Mouse (Mus musculus) brown adipose tissue, adult 24 weeks (tissue): ENCODE results near the gene Gm428. TPM values are rescaled to one million over a fixed set of nuclear protein-coding genes. Genes with fewer than 3 reads are reported as not detected.
"Not testable (repeated sequence)": the region's sequence is repeated elsewhere in the genome, so short reads cannot be mapped to it uniquely, and the experiment has no call there.

Experiments
- H3K27ac ChIP-seq: fragments of 200-500 bp; replicated peaks from 2 replicates; pipeline ENCODE4 v1.5.1; 2012; ENCODE audit warnings: low read depth, mild to moderate bottlenecking, low read length
- H3K4me1 ChIP-seq: fragments of 200-500 bp; 2 replicates; pipeline ENCODE4 v1.6.1; 2012; ENCODE audit warnings: low read length, mixed read lengths; ENCODE audit not compliant: control insufficient read depth, insufficient read depth, insufficient read length
- H3K4me3 ChIP-seq: fragments of 200-500 bp; 2 replicates; pipeline ENCODE4 v1.5.1; 2012; ENCODE audit warnings: low read depth, mild to moderate bottlenecking, low read length, moderate library complexity; ENCODE audit not compliant: insufficient read depth
- polyA plus RNA-seq: library from polyadenylated mRNA; stranded (reverse); fragments of >200 nt; gene quantifications from 2 replicates; pipeline ENCODE4 v1.2.4, GENCODE M21; 2012; ENCODE audit not compliant: missing spikeins, insufficient read depth, insufficient read length

The Gm428 gene
- polyA plus RNA-seq: not detected in 2 replicates

DNA sequence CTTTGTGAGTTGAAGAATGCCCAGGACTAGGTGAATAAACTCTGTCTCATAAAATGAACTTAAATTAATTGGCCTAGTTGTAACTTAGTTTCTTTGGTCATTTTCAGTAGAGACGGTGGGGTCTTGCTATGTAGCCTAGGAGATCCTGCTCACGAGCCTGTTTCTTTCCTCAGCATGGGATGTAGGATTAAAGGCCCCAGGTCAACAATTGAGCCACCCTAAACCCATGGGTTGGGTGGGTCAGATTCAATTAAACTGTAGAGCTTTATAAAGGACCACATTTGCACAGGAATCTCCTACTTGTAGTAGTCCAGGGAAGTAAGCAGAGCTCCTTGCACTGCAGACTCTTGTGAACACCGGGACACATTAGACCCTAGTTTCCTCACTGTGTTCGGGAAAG, at the start of gene Gm428:
Gm428 (plus strand) TSS at position 301 of the 400 bp plus-strand sequence.
- H3K4me1 ChIP-seq, H3K4me3 ChIP-seq, H3K27ac ChIP-seq: not testable (repeated sequence)

- H3K27ac ChIP-seq, H3K4me1 ChIP-seq, H3K4me3 ChIP-seq: not testable (repeated sequence)
Observed at GRCm38 (mm10) chr4:73637821-73638220, 45.5 kb upstream of the Gm428 start, which contains the start of gene Gm11236. TSS of gene Gm11236 (plus strand) at chr4:73638121.

DNA sequence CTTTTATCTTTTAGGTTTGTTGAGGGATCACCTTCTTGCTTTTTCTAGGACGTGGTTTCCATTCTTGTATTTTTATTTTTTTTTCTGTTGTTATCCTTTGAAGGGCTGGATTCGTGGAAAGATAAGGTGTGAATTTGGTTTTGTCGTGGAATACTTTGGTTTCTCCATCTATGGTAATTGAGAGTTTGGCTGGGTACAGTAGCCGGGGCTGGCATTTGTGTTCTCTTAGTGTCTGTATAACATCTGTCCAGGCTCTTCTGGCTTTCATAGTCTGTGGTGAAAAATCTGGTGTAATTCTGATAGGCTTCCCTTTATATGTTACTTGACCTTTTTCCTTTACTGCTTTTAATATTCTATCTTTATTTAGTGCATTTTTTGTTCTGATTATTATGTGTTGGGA, 21.5 kb upstream of the Gm428 start:
- not testable (repeated sequence) for H3K27ac ChIP-seq, H3K4me3 ChIP-seq, H3K4me1 ChIP-seq

DNA sequence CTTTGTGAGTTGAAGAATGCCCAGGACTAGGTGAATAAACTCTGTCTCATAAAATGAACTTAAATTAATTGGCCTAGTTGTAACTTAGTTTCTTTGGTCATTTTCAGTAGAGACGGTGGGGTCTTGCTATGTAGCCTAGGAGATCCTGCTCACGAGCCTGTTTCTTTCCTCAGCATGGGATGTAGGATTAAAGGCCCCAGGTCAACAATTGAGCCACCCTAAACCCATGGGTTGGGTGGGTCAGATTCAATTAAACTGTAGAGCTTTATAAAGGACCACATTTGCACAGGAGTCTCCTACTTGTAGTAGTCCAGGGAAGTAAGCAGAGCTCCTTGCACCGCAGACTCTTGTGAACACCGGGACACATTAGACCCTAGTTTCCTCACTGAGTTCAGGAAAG, 15.3 kb upstream of the Gm428 start, which contains the start of gene Gm11239:
Gm11239 (plus strand) TSS at position 301 of the 400 bp plus-strand sequence.
- H3K27ac ChIP-seq, H3K4me1 ChIP-seq, H3K4me3 ChIP-seq: not testable (repeated sequence)

- no peak overlapping the region for H3K27ac ChIP-seq
- no peak overlapping the region for H3K4me3 ChIP-seq
- no peaks in the 10 kb centered on the region for H3K4me1 ChIP-seq
Observed at GRCm38 (mm10) chr4:73718761-73719160, 35.4 kb downstream of the Gm428 start.

GRCm38 (mm10) chr4:73719819-73720218, 36.5 kb downstream of the Gm428 start:
- no peaks in the 10 kb centered on the region for H3K4me1 ChIP-seq
- no peak overlapping the region for H3K4me3 ChIP-seq
- H3K27ac ChIP-seq: no peak overlapping the region

Other genes starting within 250 kb of the Gm428 start
- not detected in 2 replicates for gene Gm11238, start 75.6 kb upstream of the Gm428 start, polyA plus RNA-seq
- not detected in 2 replicates for gene Gm11237, start 60.5 kb upstream of the Gm428 start, polyA plus RNA-seq
- not detected in 2 replicates for gene Gm11236, start 45.4 kb upstream of the Gm428 start, polyA plus RNA-seq
- gene Gm11239, start 15.2 kb upstream of the Gm428 start, polyA plus RNA-seq: not detected in 2 replicates
- not detected in 2 replicates for gene Rasef, start 107.5 kb downstream of the Gm428 start, polyA plus RNA-seq
- gene Gm11758, start 192.8 kb downstream of the Gm428 start, polyA plus RNA-seq: not detected in 2 replicates
- gene Gm11757, start 207.6 kb downstream of the Gm428 start, polyA plus RNA-seq: not detected in 2 replicates
- not detected in 2 replicates for gene Gm13871, start 222.4 kb downstream of the Gm428 start, polyA plus RNA-seq
- gene Gm11756, start 237.2 kb downstream of the Gm428 start, polyA plus RNA-seq: not detected in 2 replicates